Mouse (Mus musculus) layer of hippocampus, adult 11-12 months (tissue): ENCODE measurements at regions not wholly inside any gene's neighbourhood (a gene's known extent, or its start where the extent isn't known, plus 50 kb on each side); places are given as distances from the start of the nearest gene placed in this dataset.
A peak's percentile ranks its signal among the peaks of the same experiment; 100 is the strongest.
"Not testable (repeated sequence)": the region's sequence is repeated elsewhere in the genome, so short reads cannot be mapped to it uniquely, and the experiment has no call there.

Experiments
- DNase-seq: peaks from one replicate; pipeline ENCODE4 v3.0.0; 2022; ENCODE audit warnings: low spot score

DNA sequence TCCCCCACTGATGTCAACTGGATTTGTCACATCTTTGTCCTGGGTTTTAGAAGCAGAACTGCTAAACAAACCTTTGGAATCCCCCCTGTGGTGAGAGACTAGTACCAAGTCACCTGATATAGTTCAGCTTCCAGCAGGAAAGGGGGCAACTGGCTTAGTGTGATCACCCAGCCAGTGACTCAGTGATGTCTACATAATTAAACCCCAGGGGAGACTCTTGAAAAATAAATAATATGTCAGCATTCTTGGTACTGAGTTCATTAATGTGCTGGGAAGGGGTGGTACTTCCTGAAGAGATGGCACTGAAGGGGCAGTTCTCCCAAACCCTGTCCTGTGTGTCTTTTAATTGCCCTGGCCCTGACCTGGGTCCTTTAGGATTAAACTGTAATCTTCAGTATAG lies 166.5 kb upstream of the Camk1g start:
- DNase-seq: no peak

GRCm38 (mm10) chr1:193534449-193534848 lies 164.4 kb upstream of the Camk1g start:
- DNase-seq: no peak

DNA sequence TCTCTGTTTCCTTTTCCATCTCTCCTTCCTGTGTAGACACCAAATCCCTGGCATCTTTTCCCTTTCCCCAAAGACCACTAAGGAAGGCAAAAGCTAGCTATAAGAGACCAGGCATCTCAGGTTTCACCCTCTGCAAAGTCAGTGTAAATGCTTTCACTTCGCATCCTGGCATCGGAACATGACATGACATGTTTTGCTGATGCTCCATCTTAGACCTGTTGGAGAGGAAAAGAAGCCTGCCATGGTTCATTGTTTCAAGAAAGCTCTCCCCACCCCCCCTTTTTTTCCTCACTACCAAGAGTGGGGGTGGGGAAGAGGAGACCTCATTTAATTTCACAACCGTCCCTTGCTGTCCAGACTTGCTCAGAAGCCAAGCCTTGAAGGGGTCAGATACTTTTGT lies 156.4 kb upstream of the Camk1g start:
- no peak for DNase-seq

- DNase-seq: no peak
Measured at GRCm38 (mm10) chr1:193522007-193522406, 151.9 kb upstream of the Camk1g start.

DNA sequence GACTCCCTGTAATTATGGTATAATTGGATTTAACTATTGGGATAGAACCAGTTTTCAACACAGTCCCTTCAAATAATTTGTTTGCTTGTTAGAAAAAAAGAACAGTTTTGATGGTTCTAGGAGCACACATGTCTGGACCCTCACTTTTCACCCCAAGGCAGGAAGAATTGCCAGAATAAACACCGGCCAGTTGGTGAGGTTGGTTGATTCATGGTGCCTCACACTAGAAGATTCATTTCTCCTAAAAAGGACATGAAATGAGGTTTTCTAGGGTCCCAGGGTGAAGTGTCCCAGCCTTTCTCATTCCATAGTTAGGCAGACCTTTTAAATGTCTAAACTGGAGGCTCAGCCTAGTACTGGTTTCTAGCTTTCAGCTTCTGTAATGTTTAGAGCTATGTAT lies 148.7 kb upstream of the Camk1g start:
- DNase-seq: no peak

- no peak for DNase-seq
Measured at GRCm38 (mm10) chr1:193517968-193518367, 147.9 kb upstream of the Camk1g start.

DNA sequence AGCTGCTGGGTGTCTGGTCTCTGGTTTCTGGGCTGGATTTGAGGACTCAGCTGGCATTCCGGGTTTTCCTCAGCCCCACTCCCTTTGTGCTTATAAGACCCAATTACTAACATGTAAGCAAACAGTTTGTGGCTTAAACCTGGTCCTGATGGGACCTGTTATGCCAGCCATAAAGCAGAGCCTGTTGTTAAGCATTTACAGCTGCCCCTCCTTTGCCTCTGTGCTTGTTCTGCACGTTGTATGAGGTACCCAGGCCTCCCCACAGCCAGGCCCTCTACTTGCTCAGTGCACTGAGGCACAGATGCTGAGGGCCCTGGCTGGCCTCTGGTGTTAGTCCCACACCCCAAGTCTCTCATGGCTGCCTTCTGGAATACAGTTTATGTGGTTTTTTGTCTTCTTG lies 147.2 kb upstream of the Camk1g start:
- DNase-seq: no peak

DNA sequence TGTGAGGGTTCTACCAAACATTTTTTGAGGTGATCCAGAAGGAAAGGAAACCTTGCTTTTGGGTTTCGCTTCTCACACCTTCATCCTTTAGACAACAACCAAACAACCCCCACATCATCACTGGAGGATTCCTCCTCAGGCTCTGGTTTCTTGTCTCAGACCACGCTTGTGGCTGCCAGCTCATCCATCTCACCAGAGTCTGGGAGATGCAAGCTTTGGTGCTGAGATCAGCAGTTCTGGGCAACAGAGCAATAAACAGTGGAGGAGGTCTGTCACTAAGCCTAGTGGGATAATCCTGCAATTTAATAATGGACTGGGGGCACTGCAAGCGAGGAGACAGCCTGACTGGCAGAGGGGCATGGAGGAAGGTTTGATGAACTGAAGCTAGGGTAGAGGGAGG lies 146.3 kb upstream of the Camk1g start:
- no peak for DNase-seq

- no peak for DNase-seq
Measured at GRCm38 (mm10) chr1:193513929-193514710, 144.0 kb upstream of the Camk1g start.

GRCm38 (mm10) chr1:193510066-193510793 lies 140.1 kb upstream of the Camk1g start:
- no peak for DNase-seq

DNA sequence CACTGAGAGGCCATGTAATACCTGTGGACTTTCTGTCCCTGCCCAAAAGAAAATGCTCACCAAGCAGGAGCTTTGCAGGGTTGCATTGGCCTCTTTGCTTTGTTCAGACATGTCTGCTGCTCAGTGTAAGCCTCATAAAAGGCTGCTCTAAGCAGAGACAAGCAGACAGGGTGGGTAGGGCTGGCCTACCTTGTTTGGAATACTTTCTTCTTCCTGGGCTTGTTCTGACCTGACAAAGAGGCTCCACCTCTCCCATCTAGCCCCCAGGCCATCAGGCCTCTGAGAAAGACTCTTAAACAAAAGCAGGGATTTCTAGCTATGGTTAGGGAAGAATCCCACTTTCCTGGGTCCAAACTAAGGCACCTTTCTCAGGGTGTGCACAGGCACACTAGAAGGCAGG lies 138.2 kb upstream of the Camk1g start:
- DNase-seq: no peak

- DNase-seq: no peak
Measured at GRCm38 (mm10) chr1:193506991-193507390, 136.9 kb upstream of the Camk1g start.

DNA sequence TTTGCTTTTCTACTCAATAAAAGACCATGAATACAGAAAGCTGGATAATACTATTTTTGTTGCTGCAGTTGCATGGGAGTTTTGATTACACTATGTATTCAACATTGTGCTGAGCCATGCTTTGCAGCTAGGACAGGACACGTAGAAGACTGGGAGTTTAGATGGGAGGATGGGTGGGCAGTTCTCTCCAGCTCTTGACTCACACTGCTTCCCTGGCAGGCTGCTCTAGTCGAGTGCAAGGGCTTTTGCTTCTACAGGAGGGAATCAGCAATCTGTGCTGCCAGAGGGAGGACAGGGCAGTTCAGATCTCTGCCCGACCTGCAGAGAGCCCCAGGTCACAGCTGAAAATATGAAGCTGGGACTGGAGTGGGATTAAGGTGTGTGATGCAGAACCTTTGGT lies 135.3 kb upstream of the Camk1g start:
- no peak for DNase-seq

DNA sequence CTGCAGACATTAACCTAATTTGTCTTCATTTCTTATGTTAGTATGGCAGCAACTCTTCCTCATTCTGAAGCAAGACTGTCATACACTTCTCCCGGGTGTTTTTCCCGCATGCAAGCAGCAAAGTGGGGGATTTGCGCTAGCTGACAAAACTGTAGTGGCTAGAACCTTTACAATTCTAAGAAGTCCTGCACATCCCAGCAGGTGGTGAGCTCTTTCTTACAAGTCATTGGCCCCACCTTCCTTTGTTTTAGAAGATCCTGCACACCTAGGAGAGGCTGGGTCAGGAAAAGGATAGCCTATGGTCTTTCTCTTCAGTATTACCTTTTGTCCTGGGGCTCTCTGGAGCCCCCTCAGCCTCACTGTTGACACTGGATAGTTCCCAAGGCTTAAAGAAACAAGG lies 134.5 kb upstream of the Camk1g start:
- DNase-seq: no peak

GRCm38 (mm10) chr1:193503624-193504325 lies 133.7 kb upstream of the Camk1g start:
- DNase-seq: peak; percentile 65

GRCm38 (mm10) chr1:193496265-193497183 lies 126.4 kb upstream of the Camk1g start:
- no peak for DNase-seq

GRCm38 (mm10) chr1:193488039-193488438 lies 117.9 kb upstream of the Camk1g start:
- no peak for DNase-seq

DNA sequence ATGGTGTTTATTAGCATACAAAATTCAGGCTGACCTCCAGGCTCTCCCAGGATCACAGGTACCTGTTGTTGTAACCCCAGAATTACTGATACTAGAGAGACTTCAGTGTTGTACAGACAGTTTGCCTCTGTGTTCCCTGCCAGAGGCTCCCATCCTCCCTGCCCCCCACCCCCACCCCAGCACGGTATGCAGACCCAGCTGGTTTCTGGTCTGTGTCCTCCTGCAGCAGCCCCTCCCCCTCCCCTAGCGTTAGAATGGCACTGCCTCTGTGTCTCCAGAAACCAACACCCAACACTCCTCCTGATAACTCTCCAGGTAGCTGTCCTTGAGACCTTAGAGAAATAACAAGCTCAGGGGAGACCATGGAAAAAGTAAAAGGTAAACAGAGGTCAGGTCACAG lies 116.6 kb upstream of the Camk1g start:
- not testable (repeated sequence) for DNase-seq

GRCm38 (mm10) chr1:193484977-193485376 lies 114.9 kb upstream of the Camk1g start:
- DNase-seq: no peak

- no peak for DNase-seq
Measured at GRCm38 (mm10) chr1:193477298-193477697, 107.2 kb upstream of the Camk1g start.

GRCm38 (mm10) chr1:193476805-193477204 lies 106.7 kb upstream of the Camk1g start:
- no peak for DNase-seq

DNA sequence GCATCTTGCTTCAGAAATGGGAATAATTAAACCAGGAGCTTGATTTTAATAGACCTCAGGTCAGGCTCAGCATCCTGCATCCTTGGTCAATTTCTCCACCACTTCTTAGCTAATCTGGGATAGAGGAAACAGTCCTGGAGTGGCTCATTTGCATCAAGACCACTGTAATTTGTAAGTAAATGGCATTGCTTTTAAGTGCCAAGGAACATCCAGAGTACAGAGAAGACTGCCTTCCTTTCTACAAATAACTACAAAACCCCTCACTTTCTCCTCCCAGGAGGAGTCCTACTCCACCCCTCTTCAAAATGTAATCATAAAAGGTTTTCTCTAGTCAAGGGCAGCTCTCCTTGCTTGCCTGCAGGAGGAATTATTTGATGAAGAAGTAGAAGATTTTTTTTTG lies 96.2 kb upstream of the Camk1g start:
- no peak for DNase-seq
